Mouse (Mus musculus): Measurements from ENCODE around the gene Unc5c. TPM values are rescaled to one million over a fixed set of nuclear protein-coding genes. Genes with fewer than 3 reads are reported as not detected.

Unc5c gene
- total and polyA plus RNA-seq, 3 experiments, result not detected

GRCm38 (mm10) chr3:141629431-141629830 is 164.4 kb downstream of the Unc5c start:
- no peak for DNase-seq (ENCODE audit: low read depth, low spot score)

GRCm38 (mm10) chr3:141637900-141638299 is 172.9 kb downstream of the Unc5c start:
- peaks cover 0 to 5% of the 10 kb centered on the region in 2 experiments; a peak in 2 of 4 replicates for H3K36me3 ChIP-seq (ENCODE audit: control insufficient read depth in 1 of 2, insufficient read depth in 2 of 2, low read length in 2 of 2)
- peaks cover 0 to 3% of the 10 kb centered on the region in 2 experiments; a peak in 1 of 4 replicates for H3K4me1 ChIP-seq (ENCODE audit: control insufficient read depth in 1 of 2, insufficient read depth in 2 of 2, low read length in 2 of 2)
- H3K27ac ChIP-seq (ENCODE audit: control insufficient read depth, low read depth, low read length), result no peak overlapping the region
- H3K79me2 ChIP-seq (ENCODE audit: control insufficient read depth, insufficient read depth, low read length, poor library complexity), result no peaks in the 10 kb centered on the region
- no peak for TF ChIP-seq MEF2A (IDR thresholded peaks at IDR 0.05; ENCODE audit: extremely low read depth, insufficient replicate concordance, low read depth, low read length, poor library complexity, severe bottlenecking)
- TF ChIP-seq USF2 (IDR thresholded peaks at IDR 0.05; ENCODE audit: borderline replicate concordance in 1 of 2, insufficient read depth in 1 of 2, low read depth in 1 of 2, low read length in 2 of 2), result no peak
- no peak for TF ChIP-seq POLR2AphosphoS2 (IDR thresholded peaks at IDR 0.05; ENCODE audit: low read length)
- peak; percentile 73 for TF ChIP-seq TCF12 (IDR thresholded peaks at IDR 0.05; ENCODE audit: low read depth, low read length)
- TF ChIP-seq NRF1 (IDR thresholded peaks at IDR 0.05; ENCODE audit: insufficient read depth, low read depth, low read length, poor library complexity, severe bottlenecking), result no peak
- TF ChIP-seq MAX (IDR thresholded peaks at IDR 0.05; ENCODE audit: low read length), result no peak
- no peak for TF ChIP-seq MYC (IDR thresholded peaks at IDR 0.05; ENCODE audit: low read depth, low read length)
- no peak for TF ChIP-seq ZC3H11A (IDR thresholded peaks at IDR 0.05; ENCODE audit: low read depth, low read length)
- no peak for TF ChIP-seq MYB (IDR thresholded peaks at IDR 0.05; ENCODE audit: low read depth, low read length)
- TF ChIP-seq ZMIZ1 (IDR thresholded peaks at IDR 0.05; ENCODE audit: low read depth, low read length), result no peak
- peak; percentile 63 for TF ChIP-seq GATA1 (IDR thresholded peaks at IDR 0.05; ENCODE audit: low read depth, low read length)
- peak; percentile 60 to 67 for TF ChIP-seq EP300 (IDR thresholded peaks at IDR 0.05; ENCODE audit: low read depth in 1 of 2, low read length in 2 of 2)
- TF ChIP-seq MAFK (IDR thresholded peaks at IDR 0.05; ENCODE audit: borderline replicate concordance, low read depth, low read length), result no peak
- no peak for TF ChIP-seq POLR2AphosphoS5 (IDR thresholded peaks at IDR 0.05; ENCODE audit: borderline replicate concordance, low read depth, low read length)
- TF ChIP-seq TAL1 (IDR thresholded peaks at IDR 0.05; ENCODE audit: low read length), result no peak
- TF ChIP-seq RAD21 (IDR thresholded peaks at IDR 0.05; ENCODE audit: low read depth, low read length), result no peak
- peak; percentile 37; the same call in 1 of the 2 replicates for TF ChIP-seq RCOR1 (IDR thresholded peaks at IDR 0.05; ENCODE audit: low read depth, low read length)
- no peak for TF ChIP-seq HCFC1 (IDR thresholded peaks at IDR 0.05; ENCODE audit: low read depth, low read length)
- TF ChIP-seq ELF1 (IDR thresholded peaks at IDR 0.05; ENCODE audit: low read depth, low read length), result no peak
- H3K9me3 ChIP-seq (replicated peaks; ENCODE audit: insufficient read depth, low read length), result no peaks in the 10 kb centered on the region
- no peak overlapping the region for H3K4me3 ChIP-seq (ENCODE audit: control insufficient read depth in 1 of 2, insufficient read depth in 1 of 2, low read depth in 2 of 2, low read length in 2 of 2)
- no peaks in the 10 kb centered on the region for H3K27me3 ChIP-seq (ENCODE audit: control insufficient read depth in 1 of 2, insufficient read depth in 2 of 2, low read length in 2 of 2)
- DNase-seq (ENCODE audit: low read depth, low spot score), result peak; percentile 16
- no peak overlapping the region for H3K9ac ChIP-seq (ENCODE audit: control insufficient read depth, low read depth, low read length, poor library complexity, severe bottlenecking)

More at GRCm38 (mm10) chr3:141629431-141629830, 164.4 kb downstream of the Unc5c start:
- H3K9ac ChIP-seq (ENCODE audit: control insufficient read depth, low read depth, low read length, poor library complexity, severe bottlenecking), result no peak overlapping the region
- no peak for TF ChIP-seq HCFC1 (IDR thresholded peaks at IDR 0.05; ENCODE audit: low read depth, low read length)
- no peak for TF ChIP-seq MEF2A (IDR thresholded peaks at IDR 0.05; ENCODE audit: extremely low read depth, insufficient replicate concordance, low read depth, low read length, poor library complexity, severe bottlenecking)
- TF ChIP-seq TBP (IDR thresholded peaks at IDR 0.05; ENCODE audit: low read depth, low read length), result no peak
- no peak for TF ChIP-seq MAFK (IDR thresholded peaks at IDR 0.05; ENCODE audit: borderline replicate concordance, low read depth, low read length)
- no peak for TF ChIP-seq MYB (IDR thresholded peaks at IDR 0.05; ENCODE audit: low read depth, low read length)
- TF ChIP-seq TAL1 (IDR thresholded peaks at IDR 0.05; ENCODE audit: low read length), result no peak
- TF ChIP-seq E2F4 (IDR thresholded peaks at IDR 0.05; ENCODE audit: borderline replicate concordance, low read depth, low read length), result no peak
- TF ChIP-seq EP300 (IDR thresholded peaks at IDR 0.05; ENCODE audit: low read depth in 1 of 2, low read length in 2 of 2), result no peak
- TF ChIP-seq NRF1 (IDR thresholded peaks at IDR 0.05; ENCODE audit: insufficient read depth, low read depth, low read length, poor library complexity, severe bottlenecking), result no peak
- no peak for TF ChIP-seq MXI1 (IDR thresholded peaks at IDR 0.05; ENCODE audit: low read depth, low read length)
- no peak for TF ChIP-seq ETS1 (IDR thresholded peaks at IDR 0.05; ENCODE audit: low read depth, low read length)
- no peak for TF ChIP-seq TCF12 (IDR thresholded peaks at IDR 0.05; ENCODE audit: low read depth, low read length)
- TF ChIP-seq MYC (IDR thresholded peaks at IDR 0.05; ENCODE audit: low read depth, low read length), result no peak
- no peak for TF ChIP-seq CTCF (IDR thresholded peaks at IDR 0.05 in 2 of 3, conservative IDR thresholded peaks at IDR 0.05 in 1 of 3; ENCODE audit: control insufficient read depth in 1 of 3, insufficient read depth in 1 of 3, low read depth in 2 of 3, low read length in 3 of 3, poor library complexity in 1 of 3, severe bottlenecking in 1 of 3)
- TF ChIP-seq CHD2 (IDR thresholded peaks at IDR 0.05; ENCODE audit: low read length), result no peak
- no peak for TF ChIP-seq MAZ (IDR thresholded peaks at IDR 0.05; ENCODE audit: low read depth, low read length)
- TF ChIP-seq ZNF384 (IDR thresholded peaks at IDR 0.05; ENCODE audit: low read depth, low read length), result no peak
- no peak for TF ChIP-seq GATA1 (IDR thresholded peaks at IDR 0.05; ENCODE audit: low read depth, low read length)
- no peak for TF ChIP-seq ZMIZ1 (IDR thresholded peaks at IDR 0.05; ENCODE audit: low read depth, low read length)
- no peaks in the 10 kb centered on the region for H3K27me3 ChIP-seq (ENCODE audit: control insufficient read depth in 1 of 2, insufficient read depth in 2 of 2, low read length in 2 of 2)
- peaks cover 0 to 2% of the 10 kb centered on the region in 2 experiments; a peak in 1 of 4 replicates for H3K4me1 ChIP-seq (ENCODE audit: control insufficient read depth in 1 of 2, insufficient read depth in 2 of 2, low read length in 2 of 2)
- peaks cover 0 to 2% of the 10 kb centered on the region in 2 experiments; a peak in 1 of 4 replicates for H3K36me3 ChIP-seq (ENCODE audit: control insufficient read depth in 1 of 2, insufficient read depth in 2 of 2, low read length in 2 of 2)
- H3K79me2 ChIP-seq (ENCODE audit: control insufficient read depth, insufficient read depth, low read length, poor library complexity), result no peaks in the 10 kb centered on the region
- H3K27ac ChIP-seq (ENCODE audit: control insufficient read depth, low read depth, low read length), result no peak overlapping the region
- H3K4me3 ChIP-seq (ENCODE audit: control insufficient read depth in 1 of 2, insufficient read depth in 1 of 2, low read depth in 2 of 2, low read length in 2 of 2), result no peak overlapping the region
- no peaks in the 10 kb centered on the region for H3K9me3 ChIP-seq (replicated peaks; ENCODE audit: insufficient read depth, low read length)
